Comparison of ENCODE assay signal across 10 mouse cellular contexts in genomic region chr3:27205068-27205467, GRCm38 (mm10). TPM values are rescaled to one million over a fixed set of nuclear protein-coding genes. Genes with fewer than 3 reads are reported as not detected.
DNase-seq lines count a peak whose midpoint lies in the region; ATAC-seq and TF ChIP-seq lines count a peak whose summit lies in the region.
"Had no signal": no experiment of that assay in that cellular context is flagged by ENCODE, and none has a peak within 500 bp of the region (broad histone marks: within the 10 kb centered on the region; RNA-seq: fewer than 3 reads in every experiment).

No protein-coding gene starts in this region.

- H3K27me3 ChIP-seq in liver, postnatal 0 days (ENCODE audit: insufficient read depth, low read length): no peaks in the 10 kb centered on the region
- H3K27me3 ChIP-seq in liver, embryonic 12.5 days (replicated peaks): no peaks in the 10 kb centered on the region
- H3K27me3 ChIP-seq in intestine, embryonic 16.5 days (replicated peaks; ENCODE audit: control insufficient read depth, insufficient read depth, low read length): no peaks in the 10 kb centered on the region
- H3K27me3 ChIP-seq in stomach, embryonic 14.5 days (ENCODE audit: control insufficient read depth, insufficient read depth, low read length): no peaks in the 10 kb centered on the region

- no peak overlapping the region for H3K9ac ChIP-seq in liver, postnatal 0 days (replicated peaks)
- no peak overlapping the region for H3K9ac ChIP-seq in liver, embryonic 12.5 days
- no peak overlapping the region for H3K9ac ChIP-seq in intestine, embryonic 16.5 days (ENCODE audit: low read depth, low read length)
- H3K9ac ChIP-seq in stomach, embryonic 14.5 days (replicated peaks; ENCODE audit: low read depth, low read length): no peak overlapping the region

- peak; percentile 66 for ATAC-seq in cerebellum, adult (ENCODE audit: insufficient number of reproducible peaks, low FRiP score, low TSS enrichment)
- ATAC-seq in liver, postnatal 0 days: no peak
- ATAC-seq in liver, embryonic 12.5 days: no peak
- peak; percentile 63 for ATAC-seq in intestine, embryonic 16.5 days
- peak; percentile 31; the same call in 1 of the 2 replicates for ATAC-seq in stomach, embryonic 14.5 days (ENCODE audit: insufficient number of reproducible peaks, insufficient read depth, low FRiP score, low read depth)
- ATAC-seq: forebrain, embryonic 16.5 days had no signal

- H3K36me3 ChIP-seq in liver, postnatal 0 days (replicated peaks; ENCODE audit: insufficient read depth, low read length): peaks cover 10% of the 10 kb centered on the region; the same call in 1 of the 2 replicates
- no peaks in the 10 kb centered on the region for H3K36me3 ChIP-seq in liver, embryonic 12.5 days
- no peaks in the 10 kb centered on the region for H3K36me3 ChIP-seq in intestine, embryonic 16.5 days (ENCODE audit: control insufficient read depth, insufficient read depth, low read length)
- no peaks in the 10 kb centered on the region for H3K36me3 ChIP-seq in stomach, embryonic 14.5 days (ENCODE audit: control insufficient read depth, insufficient read depth, low read length)

- WGBS in liver, postnatal 0 days (ENCODE audit: insufficient replicate concordance): 62% methylated on average over 5 of the region's 5 CpGs
- WGBS in liver, embryonic 12.5 days (ENCODE audit: insufficient replicate concordance): 62% methylated on average over 5 of the region's 5 CpGs
- WGBS in intestine, embryonic 16.5 days: 30% methylated on average over 5 of the region's 5 CpGs
- 21% methylated on average over 5 of the region's 5 CpGs for WGBS in stomach, embryonic 14.5 days

- peaks cover 18% of the 10 kb centered on the region for H3K4me1 ChIP-seq in liver, postnatal 0 days (ENCODE audit: insufficient read depth)
- peaks cover 18% of the 10 kb centered on the region; the same call in 1 of the 2 replicates for H3K4me1 ChIP-seq in liver, embryonic 12.5 days
- H3K4me1 ChIP-seq in intestine, embryonic 16.5 days (ENCODE audit: control insufficient read depth, insufficient read depth, low read length): peaks cover 13% of the 10 kb centered on the region
- peaks cover 19% of the 10 kb centered on the region; the same call in 1 of the 2 replicates for H3K4me1 ChIP-seq in stomach, embryonic 14.5 days (ENCODE audit: control insufficient read depth, insufficient read depth, low read length)

- TF ChIP-seq EP300 in liver, postnatal 0 days (IDR thresholded peaks at IDR 0.05; ENCODE audit: low read depth): no peak

- peak overlapping the region; percentile 51; the same call in 1 of the 2 replicates for H3K27ac ChIP-seq in liver, postnatal 0 days (ENCODE audit: low read depth)
- no peak overlapping the region for H3K27ac ChIP-seq in liver, embryonic 12.5 days
- peak overlapping the region; percentile 45 for H3K27ac ChIP-seq in intestine, embryonic 16.5 days (ENCODE audit: low read length)
- peak overlapping the region; percentile 84 for H3K27ac ChIP-seq in stomach, embryonic 14.5 days (ENCODE audit: low read length)

- H3K9me3 ChIP-seq in liver, postnatal 0 days (ENCODE audit: low read length): no peaks in the 10 kb centered on the region
- H3K9me3 ChIP-seq in liver, embryonic 12.5 days (replicated peaks): no peaks in the 10 kb centered on the region
- 0 out of 2 replicates have a peak, but pooled peaks cover 5% of the 10 kb centered on the region for H3K9me3 ChIP-seq in intestine, embryonic 16.5 days (ENCODE audit: control insufficient read depth, low read length)
- H3K9me3 ChIP-seq in stomach, embryonic 14.5 days (ENCODE audit: control insufficient read depth, low read depth, low read length): no peaks in the 10 kb centered on the region

- no peak overlapping the region for H3K4me3 ChIP-seq in liver, postnatal 0 days (ENCODE audit: low read depth, low read length)
- no peak overlapping the region for H3K4me3 ChIP-seq in liver, embryonic 12.5 days
- no peak overlapping the region for H3K4me3 ChIP-seq in intestine, embryonic 16.5 days (ENCODE audit: low read length)
- no peak overlapping the region for H3K4me3 ChIP-seq in stomach, embryonic 14.5 days (ENCODE audit: low read depth, low read length)

- no peak for DNase-seq in cerebellum, postnatal 25 days
- DNase-seq in liver, postnatal 0 days: no peak
- no peak for DNase-seq in adrenal gland, postnatal 14 days
- no peak for DNase-seq in right cerebral cortex, postnatal 36 days (ENCODE audit: low spot score in 2 of 2)
- DNase-seq: thymus, postnatal 14 days had no signal

- no peak for TF ChIP-seq CTCF in liver, postnatal 0 days (IDR thresholded peaks at IDR 0.05; ENCODE audit: low read depth)

- H3K4me2 ChIP-seq in liver, postnatal 0 days (ENCODE audit: low read depth, low read length): no peak overlapping the region
- H3K4me2 ChIP-seq in liver, embryonic 12.5 days: no peak overlapping the region
- no peak overlapping the region for H3K4me2 ChIP-seq in intestine, embryonic 16.5 days (ENCODE audit: low read depth, low read length)
- no peak overlapping the region for H3K4me2 ChIP-seq in stomach, embryonic 14.5 days (replicated peaks; ENCODE audit: low read depth, low read length)

RNA-seq across cellular contexts. Expression of gene Nceh1, which starts 22.3 kb away (rescaled TPM):
- 18.2 and 23.9 TPM in 2 replicates for polyA plus RNA-seq in liver, postnatal 0 days (2015; fragmentation: Nextera tagmentation; extraction: Ambion mirVana)
- polyA plus RNA-seq in liver, embryonic 12.5 days (2016; fragmentation: Nextera tagmentation; extraction: Ambion mirVana): 2.8 and 3.4 TPM in 2 replicates
- 9.4 and 10.1 TPM in 2 replicates for polyA plus RNA-seq in intestine, embryonic 16.5 days (2015; fragmentation: Nextera tagmentation; extraction: Ambion mirVana)
- 6.7 and 7.5 TPM in 2 replicates for polyA plus RNA-seq in stomach, embryonic 14.5 days (2014; fragmentation: Nextera tagmentation; extraction: Ambion mirVana)
- 87.5 and 88.1 TPM in 2 replicates for total RNA-seq in adrenal gland, postnatal 14 days (2021)

RNA-seq across cellular contexts. Expression of gene Ect2, which starts 51.4 kb away (rescaled TPM):
- 10.1 and 12.5 TPM in 2 replicates for polyA plus RNA-seq in liver, postnatal 0 days (2015; fragmentation: Nextera tagmentation; extraction: Ambion mirVana)
- 45.4 TPM in 2 replicates for polyA plus RNA-seq in liver, embryonic 12.5 days (2016; fragmentation: Nextera tagmentation; extraction: Ambion mirVana)
- 38.6 and 41.7 TPM in 2 replicates for polyA plus RNA-seq in intestine, embryonic 16.5 days (2015; fragmentation: Nextera tagmentation; extraction: Ambion mirVana)
- polyA plus RNA-seq in stomach, embryonic 14.5 days (2014; fragmentation: Nextera tagmentation; extraction: Ambion mirVana): 59.1 and 60.7 TPM in 2 replicates
- 12.6 and 13.6 TPM in 2 replicates for total RNA-seq in adrenal gland, postnatal 14 days (2021)

Comparison
In these comparisons a context has a peak if more than half of its experiments do, and no peak if none do; other contexts are left out.
1. ATAC-seq: peak in cerebellum, adult (single experiment), intestine, embryonic 16.5 days (single experiment) and stomach, embryonic 14.5 days (single experiment); none in liver, postnatal 0 days (single experiment) and liver, embryonic 12.5 days (single experiment).